In genomic region chr15:93733731-93734510, GRCm38 (mm10) we compare ENCODE assay signal across 8 mouse cellular contexts.
A peak's percentile ranks its signal among the peaks of the same experiment; 100 is the strongest.
DNase-seq lines count a peak whose midpoint lies in the region; ATAC-seq lines count a peak whose summit lies in the region.
"Had no signal": no experiment of that assay in that cellular context is flagged by ENCODE, and none has a peak within 500 bp of the region (broad histone marks: within the 10 kb centered on the region; RNA-seq: fewer than 3 reads in every experiment).

No protein-coding gene starts in this region.

- DNase-seq in layer of hippocampus, adult 9-11 months, result peak; percentile 23
- no peak for DNase-seq in layer of hippocampus, adult 18-20 months (ENCODE audit: low spot score in 2 of 2)
- DNase-seq in adrenal gland, postnatal 14 days, result peak; percentile 70
- peak; percentile 56 for DNase-seq in fibroblast of lung, adult 2 months (ENCODE audit: low read depth)
- DNase-seq in lung, postnatal 10 days, result peak; percentile 39
- no peak for DNase-seq in left cerebral cortex, adult 18-20 months (ENCODE audit: low spot score in 2 of 2)

- ATAC-seq in inflammation-experienced regulatory T-cells, adult 6 months, result no peak
- ATAC-seq: midbrain, embryonic 13.5 days had no signal

Comparison
In these comparisons a context has a peak if more than half of its experiments do, and no peak if none do; other contexts are left out.
1. DNase-seq: peak in layer of hippocampus, adult 9-11 months (single experiment), adrenal gland, postnatal 14 days (single experiment), fibroblast of lung, adult 2 months (single experiment) and lung, postnatal 10 days (single experiment); none in layer of hippocampus, adult 18-20 months (0 of 2) and left cerebral cortex, adult 18-20 months (0 of 2).